Mouse (Mus musculus): ENCODE data around the gene Commd1. TPM values are rescaled to one million over a fixed set of nuclear protein-coding genes. Genes with fewer than 3 reads are reported as not detected.

Gene Commd1
- polyA plus RNA-seq, 2 experiments = 89.7 to 372 TPM

GRCm38 (mm10) chr11:22923606-22924005 is 58.6 kb downstream of the Commd1 start:
- H3K4me1 ChIP-seq (ENCODE audit: control insufficient read depth, insufficient read depth, low read length) = no peaks in the 10 kb centered on the region
- TF ChIP-seq POLR2A (IDR thresholded peaks at IDR 0.05; ENCODE audit: borderline replicate concordance, extremely low read depth, insufficient read depth, insufficient read length) = no peak
- H3K4me3 ChIP-seq (replicated peaks; ENCODE audit: low read length) = no peak overlapping the region
- 78% methylated on average over 2 of the region's 2 CpGs for WGBS
- H3K4me2 ChIP-seq (replicated peaks; ENCODE audit: low read depth, low read length, severe bottlenecking) = no peak overlapping the region
- H3K9me3 ChIP-seq (ENCODE audit: control insufficient read depth, low read length) = no peaks in the 10 kb centered on the region
- ATAC-seq (ENCODE audit: low FRiP score, low read depth) (no peak), DNase-seq (ENCODE audit: low spot score) (no peak)
- no peak overlapping the region for H3K9ac ChIP-seq (ENCODE audit: low read depth, low read length, severe bottlenecking)
- no peaks in the 10 kb centered on the region for H3K36me3 ChIP-seq (ENCODE audit: control insufficient read depth, insufficient read depth, low read length)
- H3K27ac ChIP-seq (replicated peaks; ENCODE audit: low read depth, low read length) = no peak overlapping the region
- no peaks in the 10 kb centered on the region for H3K27me3 ChIP-seq (ENCODE audit: control insufficient read depth, insufficient read depth, low read length)

GRCm38 (mm10) chr11:22922546-22922945 is 59.6 kb downstream of the Commd1 start:
- Histone ChIP-seq H3K4me2 (replicated peaks; ENCODE audit: low read depth, low read length, severe bottlenecking) (no peak overlapping the region), H3K4me3 (replicated peaks; ENCODE audit: low read length) (no peak overlapping the region), H3K36me3 (ENCODE audit: control insufficient read depth, insufficient read depth, low read length) (no peaks in the 10 kb centered on the region), H3K4me1 (ENCODE audit: control insufficient read depth, insufficient read depth, low read length) (no peaks in the 10 kb centered on the region), H3K27ac (replicated peaks; ENCODE audit: low read depth, low read length) (no peak overlapping the region), H3K9ac (ENCODE audit: low read depth, low read length, severe bottlenecking) (no peak overlapping the region), H3K27me3 (ENCODE audit: control insufficient read depth, insufficient read depth, low read length) (no peaks in the 10 kb centered on the region), H3K9me3 (ENCODE audit: control insufficient read depth, low read length) (no peaks in the 10 kb centered on the region)
- TF ChIP-seq POLR2A (IDR thresholded peaks at IDR 0.05; ENCODE audit: borderline replicate concordance, extremely low read depth, insufficient read depth, insufficient read length) = no peak
- WGBS = 72% methylated on average over 2 of the region's 2 CpGs
- ATAC-seq (ENCODE audit: low FRiP score, low read depth) (no peak), DNase-seq (ENCODE audit: low spot score) (no peak)

GRCm38 (mm10) chr11:22919336-22919735 is 62.8 kb downstream of the Commd1 start:
- TF ChIP-seq POLR2A (IDR thresholded peaks at IDR 0.05; ENCODE audit: borderline replicate concordance, extremely low read depth, insufficient read depth, insufficient read length) = no peak
- no peak for ATAC-seq (ENCODE audit: low FRiP score, low read depth)
- Histone ChIP-seq H3K27me3 (ENCODE audit: control insufficient read depth, insufficient read depth, low read length) (no peaks in the 10 kb centered on the region), H3K4me2 (replicated peaks; ENCODE audit: low read depth, low read length, severe bottlenecking) (no peak overlapping the region), H3K36me3 (ENCODE audit: control insufficient read depth, insufficient read depth, low read length) (no peaks in the 10 kb centered on the region), H3K9ac (ENCODE audit: low read depth, low read length, severe bottlenecking) (no peak overlapping the region), H3K4me1 (ENCODE audit: control insufficient read depth, insufficient read depth, low read length) (no peaks in the 10 kb centered on the region), H3K27ac (replicated peaks; ENCODE audit: low read depth, low read length) (no peak overlapping the region), H3K9me3 (ENCODE audit: control insufficient read depth, low read length) (no peaks in the 10 kb centered on the region), H3K4me3 (replicated peaks; ENCODE audit: low read length) (no peak overlapping the region)
- no peak for DNase-seq (ENCODE audit: low spot score)
- 79% methylated on average over 2 of the region's 2 CpGs for WGBS

- ATAC-seq (ENCODE audit: low FRiP score, low read depth) (no peak), DNase-seq (ENCODE audit: low spot score) (no peak)
Measured at GRCm38 (mm10) chr11:22917786-22918185, 64.4 kb downstream of the Commd1 start.

GRCm38 (mm10) chr11:22913744-22914143 is 68.4 kb downstream of the Commd1 start:
- WGBS = 85% methylated on average over 4 of the region's 4 CpGs
- Histone ChIP-seq H3K4me2 (replicated peaks; ENCODE audit: low read depth, low read length, severe bottlenecking) (no peak overlapping the region), H3K4me1 (ENCODE audit: control insufficient read depth, insufficient read depth, low read length) (no peaks in the 10 kb centered on the region), H3K27me3 (ENCODE audit: control insufficient read depth, insufficient read depth, low read length) (no peaks in the 10 kb centered on the region), H3K36me3 (ENCODE audit: control insufficient read depth, insufficient read depth, low read length) (no peaks in the 10 kb centered on the region), H3K4me3 (replicated peaks; ENCODE audit: low read length) (no peak overlapping the region), H3K9ac (ENCODE audit: low read depth, low read length, severe bottlenecking) (no peak overlapping the region), H3K9me3 (ENCODE audit: control insufficient read depth, low read length) (no peaks in the 10 kb centered on the region), H3K27ac (replicated peaks; ENCODE audit: low read depth, low read length) (no peak overlapping the region)
- no peak for TF ChIP-seq POLR2A (IDR thresholded peaks at IDR 0.05; ENCODE audit: borderline replicate concordance, extremely low read depth, insufficient read depth, insufficient read length)
- ATAC-seq (ENCODE audit: low FRiP score, low read depth) (no peak), DNase-seq (ENCODE audit: low spot score) (no peak)

More at GRCm38 (mm10) chr11:22917786-22918185, 64.4 kb downstream of the Commd1 start:
- WGBS = 93% methylated on average over 7 of the region's 7 CpGs
- Histone ChIP-seq H3K9ac (ENCODE audit: low read depth, low read length, severe bottlenecking) (no peak overlapping the region), H3K9me3 (ENCODE audit: control insufficient read depth, low read length) (no peaks in the 10 kb centered on the region), H3K4me1 (ENCODE audit: control insufficient read depth, insufficient read depth, low read length) (no peaks in the 10 kb centered on the region), H3K4me3 (replicated peaks; ENCODE audit: low read length) (no peak overlapping the region), H3K4me2 (replicated peaks; ENCODE audit: low read depth, low read length, severe bottlenecking) (no peak overlapping the region), H3K36me3 (ENCODE audit: control insufficient read depth, insufficient read depth, low read length) (no peaks in the 10 kb centered on the region), H3K27ac (replicated peaks; ENCODE audit: low read depth, low read length) (no peak overlapping the region), H3K27me3 (ENCODE audit: control insufficient read depth, insufficient read depth, low read length) (no peaks in the 10 kb centered on the region)
- TF ChIP-seq POLR2A (IDR thresholded peaks at IDR 0.05; ENCODE audit: borderline replicate concordance, extremely low read depth, insufficient read depth, insufficient read length) = no peak

- Histone ChIP-seq H3K4me2 (replicated peaks; ENCODE audit: low read depth, low read length, severe bottlenecking) (no peak overlapping the region), H3K27ac (replicated peaks; ENCODE audit: low read depth, low read length) (no peak overlapping the region), H3K4me3 (replicated peaks; ENCODE audit: low read length) (no peak overlapping the region), H3K36me3 (ENCODE audit: control insufficient read depth, insufficient read depth, low read length) (no peaks in the 10 kb centered on the region), H3K9ac (ENCODE audit: low read depth, low read length, severe bottlenecking) (no peak overlapping the region), H3K9me3 (ENCODE audit: control insufficient read depth, low read length) (no peaks in the 10 kb centered on the region), H3K4me1 (ENCODE audit: control insufficient read depth, insufficient read depth, low read length) (no peaks in the 10 kb centered on the region), H3K27me3 (ENCODE audit: control insufficient read depth, insufficient read depth, low read length) (no peaks in the 10 kb centered on the region)
- no peak for TF ChIP-seq POLR2A (IDR thresholded peaks at IDR 0.05; ENCODE audit: borderline replicate concordance, extremely low read depth, insufficient read depth, insufficient read length)
- no peak for ATAC-seq (ENCODE audit: low FRiP score, low read depth)
- DNase-seq (ENCODE audit: low spot score) = no peak
- 91% methylated on average over 7 of the region's 7 CpGs for WGBS
Measured at GRCm38 (mm10) chr11:22911831-22912230, 70.4 kb downstream of the Commd1 start.

Measured in limb, embryonic 14.5 days (tissue).